Mouse (Mus musculus) forebrain, embryonic 16.5 days (tissue): Measurements from ENCODE around the gene Pfkfb4. TPM values are rescaled to one million over a fixed set of nuclear protein-coding genes. Genes with fewer than 3 reads are reported as not detected.
A peak's percentile ranks its signal among the peaks of the same experiment; 100 is the strongest.

Source experiments
- ATAC-seq: fragments of 200-750 bp; cut with Nextera tagmentation; 2 replicates; pipeline ENCODE4 v1.8.0; 2017; ENCODE audit warnings: mild to moderate bottlenecking, moderate library complexity
- H3K27ac ChIP-seq: fragments of 300-500 bp; sonication (generic); 2 replicates; pipeline ENCODE4 v1.5.1; 2014; ENCODE audit warnings: low read length, control low read depth
- H3K27me3 ChIP-seq: fragments of 300-500 bp; sonication (generic); replicated peaks from 2 replicates; pipeline ENCODE4 v1.6.1; 2014; ENCODE audit warnings: low read length; ENCODE audit not compliant: control insufficient read depth, insufficient read depth
- H3K36me3 ChIP-seq: fragments of 300-500 bp; sonication (generic); 2 replicates; pipeline ENCODE4 v1.6.1; 2014; ENCODE audit not compliant: control insufficient read depth, insufficient read depth
- H3K4me1 ChIP-seq: fragments of 300-500 bp; sonication (generic); replicated peaks from 2 replicates; pipeline ENCODE4 v1.6.1; 2014; ENCODE audit warnings: low read length; ENCODE audit not compliant: control insufficient read depth, insufficient read depth
- H3K4me2 ChIP-seq: fragments of 300-500 bp; sonication (generic); 2 replicates; pipeline ENCODE4 v1.6.1; 2014; ENCODE audit warnings: mild to moderate bottlenecking, low read length, control low read depth
- H3K4me3 ChIP-seq: fragments of 300-500 bp; sonication (generic); replicated peaks from 2 replicates; pipeline ENCODE4 v1.5.1; 2014; ENCODE audit warnings: mild to moderate bottlenecking, low read length, control low read depth
- H3K9ac ChIP-seq: fragments of 300-500 bp; sonication (generic); replicated peaks from 2 replicates; pipeline ENCODE4 v1.6.1; 2014; ENCODE audit warnings: low read depth, low read length, control low read depth
- H3K9me3 ChIP-seq: fragments of 300-500 bp; sonication (generic); 2 replicates; pipeline ENCODE4 v1.6.1; 2016; ENCODE audit warnings: low read length; ENCODE audit not compliant: control insufficient read depth
- WGBS: fragments of 180-500 bp; shearing (Covaris S2); extraction: QIAGEN DNeasy Blood & Tissue Kit; methylation state at CpG from one replicate; pipeline ENCODE4 v1.1.7; 2014; 5-methylcytosine and 5-hydroxymethylcytosine counted together
- polyA plus RNA-seq: library from polyadenylated mRNA; unstranded; fragments of >200 nt; fragmentation: Nextera tagmentation; extraction: Ambion mirVana; gene quantifications from 2 replicates; pipeline ENCODE4 v1.2.1, GENCODE M21; 2015

The Pfkfb4 gene
- polyA plus RNA-seq, 1 experiment from 2014 or later, result 34.0 TPM

- Histone ChIP-seq H3K4me3 (peak overlapping the region; percentile 62), H3K27me3 (no peaks in the 10 kb centered on the region), H3K9ac (peak overlapping the region; percentile 68), H3K4me2 (peak overlapping the region; percentile 75), H3K27ac (peak overlapping the region; percentile 30; the same call in 1 of the 2 replicates), H3K36me3 (no peaks in the 10 kb centered on the region), H3K9me3 (no peaks in the 10 kb centered on the region), H3K4me1 (peaks cover 13% of the 10 kb centered on the region)
- WGBS, result 8% methylated on average over 18 of the region's 18 CpGs
- no peak; the same call in 1 of the 2 replicates for ATAC-seq
Observed at GRCm38 (mm10) chr9:108992085-108992469, 499 bp downstream of the Pfkfb4 start.

GRCm38 (mm10) chr9:108992620-108993361, 1.2 kb downstream of the Pfkfb4 start:
- ATAC-seq, result no peak
- Histone ChIP-seq H3K27ac (no peak overlapping the region), H3K4me2 (peak overlapping the region; percentile 75), H3K4me3 (peak overlapping the region; percentile 62), H3K4me1 (peaks cover 13% of the 10 kb centered on the region), H3K9ac (no peak overlapping the region), H3K9me3 (no peaks in the 10 kb centered on the region), H3K27me3 (no peaks in the 10 kb centered on the region), H3K36me3 (no peaks in the 10 kb centered on the region)
- WGBS, result 86% methylated on average over 9 of the region's 9 CpGs

- no peak for ATAC-seq
Observed at GRCm38 (mm10) chr9:108996411-108996810, 4.8 kb downstream of the Pfkfb4 start.

GRCm38 (mm10) chr9:108998287-108999166, 6.9 kb downstream of the Pfkfb4 start:
- H3K27me3 ChIP-seq, result no peaks in the 10 kb centered on the region
- no peak for ATAC-seq
- H3K36me3 ChIP-seq, result no peaks in the 10 kb centered on the region
- H3K4me1 ChIP-seq, result peaks cover 5% of the 10 kb centered on the region
- H3K4me3 ChIP-seq, result no peak overlapping the region
- no peaks in the 10 kb centered on the region for H3K9me3 ChIP-seq
- no peak overlapping the region for H3K4me2 ChIP-seq
- H3K9ac ChIP-seq, result no peak overlapping the region
- H3K27ac ChIP-seq, result no peak overlapping the region
- WGBS, result 74% methylated on average over 19 of the region's 19 CpGs

More at GRCm38 (mm10) chr9:108996411-108996810, 4.8 kb downstream of the Pfkfb4 start:
- WGBS, result 84% methylated on average over 9 of the region's 9 CpGs
- H3K36me3 ChIP-seq, result no peaks in the 10 kb centered on the region
- no peaks in the 10 kb centered on the region for H3K9me3 ChIP-seq
- no peak overlapping the region for H3K9ac ChIP-seq
- peaks cover 11% of the 10 kb centered on the region for H3K4me1 ChIP-seq
- no peak overlapping the region for H3K4me3 ChIP-seq
- no peaks in the 10 kb centered on the region for H3K27me3 ChIP-seq
- no peak overlapping the region for H3K27ac ChIP-seq
- no peak overlapping the region for H3K4me2 ChIP-seq

- Histone ChIP-seq H3K27ac (no peak overlapping the region), H3K9me3 (no peaks in the 10 kb centered on the region), H3K4me3 (no peak overlapping the region), H3K27me3 (no peaks in the 10 kb centered on the region), H3K36me3 (no peaks in the 10 kb centered on the region), H3K9ac (no peak overlapping the region), H3K4me1 (peaks cover 5% of the 10 kb centered on the region), H3K4me2 (no peak overlapping the region)
- WGBS, result 80% methylated on average over 4 of the region's 4 CpGs
- no peak for ATAC-seq
Observed at GRCm38 (mm10) chr9:108999167-108999526, 7.6 kb downstream of the Pfkfb4 start.

GRCm38 (mm10) chr9:109000726-109001125, 9.1 kb downstream of the Pfkfb4 start:
- H3K27me3 ChIP-seq, result no peaks in the 10 kb centered on the region
- H3K9ac ChIP-seq, result no peak overlapping the region
- no peaks in the 10 kb centered on the region for H3K9me3 ChIP-seq
- no peaks in the 10 kb centered on the region for H3K36me3 ChIP-seq
- WGBS, result 8% methylated on average over 3 of the region's 3 CpGs
- no peak overlapping the region for H3K27ac ChIP-seq
- no peak overlapping the region for H3K4me3 ChIP-seq
- H3K4me2 ChIP-seq, result no peak overlapping the region
- ATAC-seq, result peak; percentile 60
- peaks cover 5% of the 10 kb centered on the region for H3K4me1 ChIP-seq

- no peak for ATAC-seq
- Histone ChIP-seq H3K9me3 (no peaks in the 10 kb centered on the region), H3K4me3 (no peak overlapping the region), H3K9ac (no peak overlapping the region), H3K4me1 (peaks cover 4% of the 10 kb centered on the region), H3K27ac (no peak overlapping the region), H3K36me3 (no peaks in the 10 kb centered on the region), H3K4me2 (no peak overlapping the region), H3K27me3 (no peaks in the 10 kb centered on the region)
- 49% methylated on average over 2 of the region's 2 CpGs for WGBS
Observed at GRCm38 (mm10) chr9:109003201-109003600, 11.6 kb downstream of the Pfkfb4 start.

GRCm38 (mm10) chr9:109007025-109007780, 15.6 kb downstream of the Pfkfb4 start:
- H3K4me1 ChIP-seq, result no peaks in the 10 kb centered on the region
- no peaks in the 10 kb centered on the region for H3K9me3 ChIP-seq
- ATAC-seq, result no peak
- H3K4me2 ChIP-seq, result no peak overlapping the region
- H3K27ac ChIP-seq, result no peak overlapping the region
- WGBS, result 81% methylated on average over 21 of the region's 21 CpGs
- H3K27me3 ChIP-seq, result no peaks in the 10 kb centered on the region
- no peaks in the 10 kb centered on the region for H3K36me3 ChIP-seq
- H3K9ac ChIP-seq, result no peak overlapping the region
- H3K4me3 ChIP-seq, result no peak overlapping the region

GRCm38 (mm10) chr9:109008081-109008480, 16.5 kb downstream of the Pfkfb4 start:
- Histone ChIP-seq H3K27ac (no peak overlapping the region), H3K9me3 (no peaks in the 10 kb centered on the region), H3K4me2 (no peak overlapping the region), H3K4me3 (no peak overlapping the region), H3K4me1 (no peaks in the 10 kb centered on the region), H3K9ac (no peak overlapping the region), H3K36me3 (no peaks in the 10 kb centered on the region), H3K27me3 (no peaks in the 10 kb centered on the region)
- no peak for ATAC-seq
- WGBS, result 80% methylated on average over 9 of the region's 9 CpGs
